Mouse (Mus musculus) liver, embryonic 15.5 days (tissue): Measurements from ENCODE around the gene Mpped2. TPM values are rescaled to one million over a fixed set of nuclear protein-coding genes. Genes with fewer than 3 reads are reported as not detected.

Source experiments
- ATAC-seq: fragments of 200-750 bp; cut with Nextera tagmentation; 2 replicates; pipeline ENCODE4 v1.8.0; 2017; ENCODE audit warnings: moderate number of reproducible peaks, mild to moderate bottlenecking, moderate library complexity; ENCODE audit not compliant: insufficient read depth
- H3K27ac ChIP-seq: fragments of 300-500 bp; sonication (generic); replicated peaks from 2 replicates; pipeline ENCODE4 v1.5.1; 2015; ENCODE audit warnings: mild to moderate bottlenecking, inconsistent platforms
- H3K27me3 ChIP-seq: fragments of 300-500 bp; sonication (generic); 2 replicates; pipeline ENCODE4 v1.6.1; 2015; ENCODE audit warnings: mild to moderate bottlenecking, inconsistent platforms
- H3K36me3 ChIP-seq: fragments of 300-500 bp; sonication (generic); replicated peaks from 2 replicates; pipeline ENCODE4 v1.6.1; 2015; ENCODE audit warnings: moderate library complexity, mild to moderate bottlenecking, inconsistent platforms
- H3K4me1 ChIP-seq: fragments of 300-500 bp; sonication (generic); replicated peaks from 2 replicates; pipeline ENCODE4 v1.6.1; 2015; ENCODE audit warnings: inconsistent platforms
- H3K4me2 ChIP-seq: fragments of 300-500 bp; sonication (generic); 2 replicates; pipeline ENCODE4 v1.6.1; 2015; ENCODE audit warnings: moderate library complexity, mild to moderate bottlenecking, inconsistent platforms
- H3K4me3 ChIP-seq: fragments of 300-500 bp; sonication (generic); replicated peaks from 2 replicates; pipeline ENCODE4 v1.5.1; 2015; ENCODE audit warnings: mild to moderate bottlenecking, inconsistent platforms
- H3K9ac ChIP-seq: fragments of 300-500 bp; sonication (generic); 2 replicates; pipeline ENCODE4 v1.6.1; 2015; ENCODE audit warnings: moderate library complexity, mild to moderate bottlenecking, inconsistent platforms
- H3K9me3 ChIP-seq: fragments of 300-500 bp; sonication (generic); replicated peaks from 2 replicates; pipeline ENCODE4 v1.6.1; 2016; ENCODE audit warnings: inconsistent platforms
- WGBS: fragments of 180-500 bp; shearing (Covaris S2); methylation state at CpG from one replicate; pipeline ENCODE4 v1.1.7; 2015; ENCODE audit warnings: mixed read lengths; ENCODE audit not compliant: insufficient replicate concordance; 5-methylcytosine and 5-hydroxymethylcytosine counted together
- polyA plus RNA-seq: library from polyadenylated mRNA; unstranded; fragments of >200 nt; fragmentation: Nextera tagmentation; extraction: Ambion mirVana; gene quantifications from 2 replicates; pipeline ENCODE4 v1.2.1, GENCODE M21; 2015

The Mpped2 gene
- polyA plus RNA-seq, 1 experiment from 2014 or later, result 2.1 TPM

GRCm38 (mm10) chr2:106857258-106857657 lies 164.2 kb downstream of the Mpped2 start:
- ATAC-seq, result no peak
- 81% methylated on average over 4 of the region's 4 CpGs for WGBS
- Histone ChIP-seq H3K4me3 (no peak overlapping the region), H3K4me1 (no peaks in the 10 kb centered on the region), H3K36me3 (no peaks in the 10 kb centered on the region), H3K27ac (no peak overlapping the region), H3K27me3 (no peaks in the 10 kb centered on the region), H3K9me3 (no peaks in the 10 kb centered on the region), H3K9ac (no peak overlapping the region), H3K4me2 (no peak overlapping the region)

GRCm38 (mm10) chr2:106857711-106858110 lies 164.6 kb downstream of the Mpped2 start:
- no peak overlapping the region for H3K9ac ChIP-seq
- ATAC-seq, result no peak
- 55% methylated on average over 4 of the region's 4 CpGs for WGBS
- no peaks in the 10 kb centered on the region for H3K36me3 ChIP-seq
- H3K4me3 ChIP-seq, result no peak overlapping the region
- H3K9me3 ChIP-seq, result no peaks in the 10 kb centered on the region
- no peak overlapping the region for H3K27ac ChIP-seq
- H3K4me1 ChIP-seq, result no peaks in the 10 kb centered on the region
- H3K4me2 ChIP-seq, result no peak overlapping the region
- no peaks in the 10 kb centered on the region for H3K27me3 ChIP-seq

DNA sequence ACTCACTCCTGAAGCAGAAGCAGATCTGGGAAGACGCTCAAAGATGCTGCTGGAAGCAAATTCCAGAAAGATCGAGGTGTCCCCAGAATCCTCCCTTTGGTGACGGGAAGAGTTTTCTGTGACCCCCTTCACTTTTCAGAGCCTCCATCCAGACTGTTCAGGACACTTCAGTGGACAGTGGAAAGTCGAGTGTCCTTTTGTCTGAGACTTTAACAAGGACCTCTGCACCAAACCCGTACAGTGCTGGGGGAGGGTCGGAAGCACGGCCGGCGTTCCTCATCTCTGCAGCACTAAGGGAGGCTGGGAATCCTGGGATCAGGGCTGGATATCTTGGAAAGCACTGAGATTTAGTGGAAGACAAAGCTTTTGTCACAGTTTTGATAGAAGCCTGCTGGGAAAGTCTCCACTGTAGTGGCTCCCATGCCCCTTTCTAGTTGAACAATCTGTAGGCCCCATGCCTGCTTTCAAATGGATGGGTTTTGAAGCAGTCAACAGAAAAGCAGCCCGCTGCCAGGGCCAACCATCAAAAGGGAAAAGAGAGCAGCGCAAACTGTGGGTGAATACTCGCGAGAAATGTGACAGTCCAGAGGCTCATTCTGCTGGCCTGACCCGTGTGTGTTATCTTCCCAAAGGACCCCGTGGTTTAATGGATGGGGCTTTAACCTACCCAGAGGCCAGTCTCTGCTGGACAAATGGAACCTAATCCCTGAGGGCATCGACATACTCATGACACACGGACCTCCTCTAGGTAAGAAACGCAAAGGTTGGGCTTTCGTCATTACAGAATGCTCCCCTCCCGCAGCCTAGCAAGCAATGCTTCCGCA lies 168.0 kb downstream of the Mpped2 start:
- Histone ChIP-seq H3K4me2 (no peak overlapping the region), H3K27me3 (no peaks in the 10 kb centered on the region), H3K4me1 (no peaks in the 10 kb centered on the region), H3K27ac (no peak overlapping the region), H3K36me3 (no peaks in the 10 kb centered on the region), H3K9ac (no peak overlapping the region), H3K4me3 (no peak overlapping the region), H3K9me3 (no peaks in the 10 kb centered on the region)
- ATAC-seq, result no peak
- WGBS, result 67% methylated on average over 21 of the region's 21 CpGs

- no peaks in the 10 kb centered on the region for H3K36me3 ChIP-seq
- WGBS, result 33% methylated on average over 11 of the region's 11 CpGs
- no peak overlapping the region for H3K4me3 ChIP-seq
- no peak overlapping the region for H3K4me2 ChIP-seq
- no peaks in the 10 kb centered on the region for H3K4me1 ChIP-seq
- H3K9ac ChIP-seq, result no peak overlapping the region
- no peaks in the 10 kb centered on the region for H3K27me3 ChIP-seq
- H3K9me3 ChIP-seq, result no peaks in the 10 kb centered on the region
- ATAC-seq, result no peak
- H3K27ac ChIP-seq, result no peak overlapping the region
Observed at GRCm38 (mm10) chr2:106863050-106863653, 170.1 kb downstream of the Mpped2 start.

- no peaks in the 10 kb centered on the region for H3K9me3 ChIP-seq
- 62% methylated on average over 7 of the region's 7 CpGs for WGBS
- no peak overlapping the region for H3K4me2 ChIP-seq
- H3K36me3 ChIP-seq, result no peaks in the 10 kb centered on the region
- H3K4me3 ChIP-seq, result no peak overlapping the region
- ATAC-seq, result no peak
- H3K4me1 ChIP-seq, result no peaks in the 10 kb centered on the region
- no peaks in the 10 kb centered on the region for H3K27me3 ChIP-seq
- no peak overlapping the region for H3K9ac ChIP-seq
- no peak overlapping the region for H3K27ac ChIP-seq
Observed at GRCm38 (mm10) chr2:106865148-106865786, 172.2 kb downstream of the Mpped2 start.

- 37% methylated on average over 5 of the region's 5 CpGs for WGBS
Observed at GRCm38 (mm10) chr2:106866303-106866702, 173.2 kb downstream of the Mpped2 start.

DNA sequence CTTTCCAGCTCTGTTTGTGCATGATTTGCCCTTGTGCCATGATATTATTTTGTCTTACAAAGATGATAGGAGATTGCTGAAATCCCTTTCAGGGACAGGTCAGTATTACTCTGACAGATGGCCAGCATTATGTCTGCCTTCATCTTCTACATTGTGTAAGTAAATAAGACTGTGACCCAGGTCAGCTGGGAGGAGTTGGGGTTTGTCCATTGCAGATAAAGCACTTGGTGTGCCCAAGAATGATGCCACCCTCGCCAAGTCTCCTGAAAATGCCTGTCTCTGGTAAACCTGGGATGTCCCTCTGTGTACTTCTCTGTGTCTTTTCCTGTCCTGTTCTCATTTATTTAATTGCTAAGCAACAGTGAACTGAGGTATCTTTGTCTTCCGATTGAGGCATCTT lies 177.8 kb downstream of the Mpped2 start:
- no peak overlapping the region for H3K4me3 ChIP-seq
- no peak overlapping the region for H3K27ac ChIP-seq
- no peak overlapping the region for H3K4me2 ChIP-seq
- WGBS, result 60% methylated on average over 2 of the region's 2 CpGs
- H3K9ac ChIP-seq, result no peak overlapping the region
- H3K9me3 ChIP-seq, result no peaks in the 10 kb centered on the region
- no peaks in the 10 kb centered on the region for H3K4me1 ChIP-seq
- ATAC-seq, result no peak
- no peaks in the 10 kb centered on the region for H3K27me3 ChIP-seq
- no peaks in the 10 kb centered on the region for H3K36me3 ChIP-seq

More at GRCm38 (mm10) chr2:106866303-106866702, 173.2 kb downstream of the Mpped2 start:
- Histone ChIP-seq H3K27ac (no peak overlapping the region), H3K27me3 (no peaks in the 10 kb centered on the region), H3K4me3 (no peak overlapping the region), H3K4me1 (no peaks in the 10 kb centered on the region), H3K9me3 (no peaks in the 10 kb centered on the region), H3K9ac (no peak overlapping the region), H3K36me3 (no peaks in the 10 kb centered on the region), H3K4me2 (no peak overlapping the region)
- no peak for ATAC-seq

GRCm38 (mm10) chr2:106873166-106873565 lies 180.1 kb downstream of the Mpped2 start:
- Histone ChIP-seq H3K36me3 (no peaks in the 10 kb centered on the region), H3K9ac (no peak overlapping the region), H3K27ac (no peak overlapping the region), H3K4me1 (no peaks in the 10 kb centered on the region), H3K9me3 (no peaks in the 10 kb centered on the region), H3K27me3 (no peaks in the 10 kb centered on the region), H3K4me2 (no peak overlapping the region), H3K4me3 (no peak overlapping the region)
- 62% methylated on average over 9 of the region's 9 CpGs for WGBS
- no peak for ATAC-seq

GRCm38 (mm10) chr2:106883390-106883789 lies 190.3 kb downstream of the Mpped2 start:
- no peaks in the 10 kb centered on the region for H3K9me3 ChIP-seq
- H3K27me3 ChIP-seq, result no peaks in the 10 kb centered on the region
- H3K4me2 ChIP-seq, result no peak overlapping the region
- H3K36me3 ChIP-seq, result no peaks in the 10 kb centered on the region
- H3K9ac ChIP-seq, result no peak overlapping the region
- WGBS, result 67% methylated on average over 8 of the region's 8 CpGs
- H3K27ac ChIP-seq, result no peak overlapping the region
- no peak for ATAC-seq
- no peaks in the 10 kb centered on the region for H3K4me1 ChIP-seq
- H3K4me3 ChIP-seq, result no peak overlapping the region

DNA sequence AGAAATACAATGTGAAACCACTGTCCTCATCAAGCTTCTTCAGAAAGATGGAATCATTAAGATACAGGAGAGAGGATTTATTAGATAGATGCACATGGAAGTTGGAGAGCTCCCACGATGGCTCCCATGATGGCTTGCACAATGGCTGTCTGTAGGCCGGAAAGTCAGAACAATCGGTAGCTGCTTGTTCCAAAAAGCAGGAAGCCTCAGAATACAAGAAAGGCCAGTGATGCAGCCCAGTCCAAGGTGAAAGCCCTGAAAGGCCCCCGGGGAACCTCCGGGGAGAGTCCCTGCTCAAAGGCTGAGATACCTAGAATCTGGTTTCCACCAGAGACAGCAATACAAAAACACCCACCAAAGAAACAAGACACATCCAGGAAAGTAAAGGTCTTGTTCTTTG lies 195.1 kb downstream of the Mpped2 start:
- Histone ChIP-seq H3K9ac (no peak overlapping the region), H3K27me3 (no peaks in the 10 kb centered on the region), H3K36me3 (no peaks in the 10 kb centered on the region), H3K4me3 (no peak overlapping the region), H3K4me1 (no peaks in the 10 kb centered on the region), H3K4me2 (no peak overlapping the region), H3K27ac (no peak overlapping the region), H3K9me3 (no peaks in the 10 kb centered on the region)
- no peak for ATAC-seq
- 70% methylated on average over 5 of the region's 5 CpGs for WGBS

DNA sequence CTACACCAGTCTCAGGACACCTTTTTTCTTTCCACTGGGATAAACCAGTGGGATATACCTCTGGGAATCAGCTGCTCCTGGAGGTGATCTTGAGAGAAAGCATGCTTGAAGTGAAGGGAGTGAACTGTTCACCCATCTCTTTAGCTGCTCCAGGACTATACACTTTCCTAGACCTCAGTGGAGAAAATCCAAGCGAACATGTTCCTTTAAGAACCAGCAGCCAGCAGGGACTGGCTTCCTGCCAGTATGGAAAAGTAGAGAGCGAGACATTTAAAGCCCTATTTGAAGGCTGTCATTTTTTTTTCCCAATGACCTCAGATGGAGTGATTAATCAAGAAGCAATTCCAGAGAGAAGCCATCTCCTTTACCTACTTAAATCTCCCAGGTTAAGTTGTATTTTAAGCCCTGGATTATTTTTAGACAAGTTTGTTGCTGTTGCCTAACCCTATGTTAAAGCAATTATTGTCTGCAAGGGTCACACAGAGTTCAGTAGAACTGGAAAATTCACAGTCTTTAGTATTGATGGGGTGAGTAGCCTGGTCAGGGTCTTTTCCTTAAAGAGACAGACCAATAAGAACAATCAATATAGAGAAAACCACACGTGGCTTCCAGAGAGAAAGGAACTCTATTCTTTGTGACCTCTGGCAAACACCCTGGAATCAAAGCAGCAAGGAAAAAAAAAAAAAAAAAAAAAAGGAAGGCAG lies 196.4 kb downstream of the Mpped2 start:
- no peaks in the 10 kb centered on the region for H3K36me3 ChIP-seq
- H3K4me3 ChIP-seq, result no peak overlapping the region
- no peaks in the 10 kb centered on the region for H3K4me1 ChIP-seq
- WGBS, result 29% methylated on average over 3 of the region's 3 CpGs
- no peaks in the 10 kb centered on the region for H3K27me3 ChIP-seq
- no peak overlapping the region for H3K27ac ChIP-seq
- no peaks in the 10 kb centered on the region for H3K9me3 ChIP-seq
- no peak overlapping the region for H3K9ac ChIP-seq
- H3K4me2 ChIP-seq, result no peak overlapping the region
- ATAC-seq, result no peak
